Mouse (Mus musculus): ENCODE measurements around the gene Adam20.
"Not testable (repeated sequence)": the region's sequence is repeated elsewhere in the genome, so short reads cannot be mapped to it uniquely, and the experiment has no call there.

The Adam20 gene

DNA sequence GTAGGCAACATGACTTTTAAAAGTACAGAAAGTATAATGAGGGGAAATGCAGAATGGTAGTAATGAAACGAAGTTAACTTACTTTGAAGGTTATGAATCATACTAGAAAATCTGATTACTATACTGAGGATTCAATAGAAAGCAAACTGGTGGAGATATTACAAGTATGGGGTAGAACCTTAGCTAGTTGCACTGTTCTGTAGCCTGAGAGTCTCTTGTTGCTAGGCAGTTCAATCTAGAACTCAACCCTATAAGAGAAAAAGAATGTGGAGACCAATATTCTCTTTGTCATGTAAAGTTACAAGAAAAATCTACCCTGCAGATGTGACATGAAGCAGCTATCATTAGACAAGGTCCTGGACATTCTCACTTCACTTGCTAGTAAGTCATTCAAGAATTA lies at the start of gene Adam20:
Gene Adam20 (plus strand): TSS at position 301 of the 400 bp plus-strand sequence.
- not testable (repeated sequence) for DNase-seq (ENCODE audit: low spot score in 2 of 2)

DNA sequence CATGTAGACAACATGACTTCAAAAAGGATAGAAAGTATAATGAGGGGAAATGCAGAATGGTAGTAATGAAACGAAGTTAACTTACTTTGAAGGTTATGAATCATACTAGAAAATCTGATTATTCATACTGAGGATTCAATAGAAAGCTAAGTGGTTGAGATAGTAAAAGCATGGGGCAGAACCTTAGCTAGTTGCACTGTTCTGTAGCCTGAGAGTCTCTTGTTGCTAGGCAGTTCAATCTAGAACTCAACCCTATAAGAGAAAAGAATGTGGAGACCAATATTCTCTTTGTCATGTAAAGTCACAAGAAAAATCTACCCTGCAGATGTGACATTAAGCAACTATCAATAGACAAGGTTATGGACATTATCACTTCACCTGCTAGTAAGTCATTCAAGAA lies 41.2 kb upstream of the Adam20 start, which contains the start of gene Adam25:
Gene Adam25 (plus strand): TSS at position 301 of the 400 bp plus-strand sequence.
- DNase-seq (ENCODE audit: low spot score in 2 of 2), result not testable (repeated sequence)

- DNase-seq (ENCODE audit: low spot score in 2 of 2), result no peak
These were observed 9.8 kb upstream of the Adam20 start for GRCm38 (mm10) chr8:40783320-40783719.

- no peak for DNase-seq (ENCODE audit: low spot score in 2 of 2)
These were observed 10.5 kb downstream of the Adam20 start for GRCm38 (mm10) chr8:40803379-40804079.
